Mouse (Mus musculus) telencephalon, adult 2 months (tissue): ENCODE data around the gene 2810021J22Rik.
"Not testable (repeated sequence)": the region's sequence is repeated elsewhere in the genome, so short reads cannot be mapped to it uniquely, and the experiment has no call there.

ENCODE experiments used
- DNase-seq: peaks from one replicate; pipeline ENCODE4 v3.0.0-alpha.2; 2011; ENCODE audit warnings: low read depth, low spot score

The 2810021J22Rik gene

GRCm38 (mm10) chr11:58867039-58867953, at the start of gene 2810021J22Rik:
Gene 2810021J22Rik, plus strand, starts transcription at chr11:58867216.
- peak; percentile 65 for DNase-seq

GRCm38 (mm10) chr11:58828937-58829336, 38.1 kb upstream of the 2810021J22Rik start, which contains the start of gene Olfr312:
Gene Olfr312, plus strand, starts transcription at chr11:58829237.
- not testable (repeated sequence) for DNase-seq

- no peak for DNase-seq
Observed at GRCm38 (mm10) chr11:58829764-58830163, 37.3 kb upstream of the 2810021J22Rik start.

GRCm38 (mm10) chr11:58832541-58832940, 34.5 kb upstream of the 2810021J22Rik start:
- DNase-seq = not testable (repeated sequence)

- DNase-seq = not testable (repeated sequence)
Observed at GRCm38 (mm10) chr11:58838951-58839350, 28.1 kb upstream of the 2810021J22Rik start, which contains the start of gene Olfr311. Gene Olfr311, plus strand, starts transcription at chr11:58839251.

GRCm38 (mm10) chr11:58846919-58847461, 20.0 kb upstream of the 2810021J22Rik start, which contains the start of gene Gm12258:
Gene Gm12258, plus strand, starts transcription at chr11:58847158.
- DNase-seq = peak; percentile 99

- DNase-seq = no peak
Observed at GRCm38 (mm10) chr11:58847636-58848035, 19.4 kb upstream of the 2810021J22Rik start.

- DNase-seq = no peak
Observed at GRCm38 (mm10) chr11:58849731-58850130, 17.3 kb upstream of the 2810021J22Rik start.

- no peak for DNase-seq
Observed at GRCm38 (mm10) chr11:58860744-58861143, 6.3 kb upstream of the 2810021J22Rik start.

- no peak for DNase-seq
Observed at GRCm38 (mm10) chr11:58867954-58868330, 926 bp downstream of the 2810021J22Rik start.

GRCm38 (mm10) chr11:58870961-58871360, 3.9 kb downstream of the 2810021J22Rik start:
- no peak for DNase-seq

- no peak for DNase-seq
Observed at GRCm38 (mm10) chr11:58883756-58884155, 16.7 kb downstream of the 2810021J22Rik start.

GRCm38 (mm10) chr11:58890511-58890910, 23.5 kb downstream of the 2810021J22Rik start:
- no peak for DNase-seq

GRCm38 (mm10) chr11:58894456-58894855, 27.4 kb downstream of the 2810021J22Rik start:
- DNase-seq = no peak

- no peak for DNase-seq
Observed at GRCm38 (mm10) chr11:58897485-58897884, 30.5 kb downstream of the 2810021J22Rik start.

- DNase-seq = no peak
Observed at GRCm38 (mm10) chr11:58901080-58901479, 34.1 kb downstream of the 2810021J22Rik start.

GRCm38 (mm10) chr11:58903511-58904409, 36.7 kb downstream of the 2810021J22Rik start, which contains the start of gene Zfp39:
Gene Zfp39, minus strand, starts transcription at chr11:58904225.
- DNase-seq = peak; percentile 86

GRCm38 (mm10) chr11:58904410-58904718, 37.3 kb downstream of the 2810021J22Rik start:
- no peak for DNase-seq

- DNase-seq = peak; percentile 12
Observed at GRCm38 (mm10) chr11:58904838-58905237, 37.8 kb downstream of the 2810021J22Rik start.

GRCm38 (mm10) chr11:58913776-58914175, 46.8 kb downstream of the 2810021J22Rik start:
- no peak for DNase-seq

GRCm38 (mm10) chr11:58914461-58915028, 47.5 kb downstream of the 2810021J22Rik start:
- no peak for DNase-seq
